Mouse (Mus musculus) thymus, adult 18-20 months (tissue): ENCODE results near the gene Prune2.

Experiments used
- DNase-seq, 2 experiments: peaks; one replicate each; pipeline ENCODE4 v3.0.0; 2022; ENCODE audit warnings: mixed read lengths in 2 of 2

Prune2 gene

DNA sequence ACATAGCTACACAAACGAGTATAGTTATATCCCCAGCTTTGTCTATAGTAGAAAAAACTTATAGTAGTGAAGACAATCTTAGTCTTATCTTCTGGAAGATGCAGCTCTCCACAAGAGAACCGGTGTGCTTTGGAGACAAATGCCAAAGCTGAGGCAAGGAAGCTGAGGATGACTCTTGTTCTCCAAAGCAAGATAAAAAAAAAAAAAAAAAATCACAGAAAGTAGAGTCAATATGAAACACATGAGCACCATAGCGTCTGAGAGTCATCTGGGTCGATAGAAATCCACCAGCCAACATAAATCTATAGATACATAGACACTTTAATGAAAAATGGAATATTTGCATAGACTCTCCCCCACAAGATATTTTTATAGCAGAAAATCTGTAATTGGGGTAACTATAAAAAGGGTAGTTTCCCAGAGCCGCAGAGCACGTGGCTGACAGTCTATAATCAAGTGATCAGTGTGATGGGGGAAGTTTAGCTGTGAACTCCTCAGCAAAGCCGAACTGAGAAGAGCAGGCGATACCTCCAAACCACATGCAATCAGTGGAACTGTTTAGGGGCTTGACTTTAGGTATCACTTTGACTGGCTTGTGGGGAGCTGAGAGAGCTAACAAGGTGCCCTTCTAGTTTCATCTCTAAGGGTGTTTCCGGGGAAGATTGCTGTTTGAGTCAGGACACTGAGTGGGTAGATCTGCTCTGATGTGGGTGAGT lies 308.7 kb downstream of the Prune2 start:
- no peak for DNase-seq

- DNase-seq = no peak
Observed at GRCm38 (mm10) chr19:17268669-17269068, 312.8 kb downstream of the Prune2 start.

DNA sequence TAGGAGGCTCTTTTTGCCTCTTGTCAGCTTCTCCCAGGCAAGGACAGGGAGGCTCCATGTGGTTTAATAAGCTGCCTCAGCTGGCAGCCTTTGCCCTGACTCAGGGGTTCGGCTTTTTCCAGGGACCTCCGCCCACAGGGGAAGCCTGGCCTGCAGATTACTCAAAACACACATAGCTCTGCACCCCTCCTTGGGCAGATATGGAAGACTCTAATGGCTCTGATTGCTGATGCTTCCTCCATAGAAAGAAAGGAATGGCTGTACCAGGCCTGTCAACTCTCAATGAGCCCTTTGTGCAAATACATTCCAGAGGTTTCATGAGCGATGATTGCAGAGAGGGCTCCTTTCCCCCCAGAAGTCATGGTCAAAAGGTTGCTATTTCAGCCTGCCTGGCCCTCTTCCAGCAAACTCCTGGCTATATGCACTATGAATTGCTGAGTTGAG lies 315.3 kb downstream of the Prune2 start:
- no peak for DNase-seq

GRCm38 (mm10) chr19:17272988-17273387 lies 317.1 kb downstream of the Prune2 start:
- no peak for DNase-seq
